Mouse (Mus musculus) erythroblast, embryonic 14.5 days (primary cell): Measurements from ENCODE around the gene Csf2. TPM values are rescaled to one million over a fixed set of nuclear protein-coding genes. Genes with fewer than 3 reads are reported as not detected.

Source experiments
- H3K27me3 ChIP-seq: 2 replicates; pipeline ENCODE4 v1.6.1; 2012; ENCODE audit warnings: inconsistent platforms; ENCODE audit not compliant: control insufficient read depth
- H3K36me3 ChIP-seq: 2 replicates; pipeline ENCODE4 v1.6.1; 2012; ENCODE audit warnings: mild to moderate bottlenecking, inconsistent platforms; ENCODE audit not compliant: control insufficient read depth
- H3K4me1 ChIP-seq: 2 replicates; pipeline ENCODE4 v1.6.1; 2012; ENCODE audit warnings: inconsistent platforms; ENCODE audit not compliant: control insufficient read depth
- H3K4me3 ChIP-seq: replicated peaks from 2 replicates; pipeline ENCODE3; 2012; ENCODE audit warnings: moderate library complexity, mild to moderate bottlenecking, inconsistent platforms
- H3K9me3 ChIP-seq: 2 replicates; pipeline ENCODE4 v1.6.1; 2012; ENCODE audit warnings: low read length, inconsistent platforms, mixed read lengths; ENCODE audit not compliant: control insufficient read depth
- GATA1 ChIP-seq: IDR thresholded peaks from 2 replicates; pipeline ENCODE4 v1.6.1; 2012; ENCODE audit warnings: low read length, inconsistent platforms, mixed read lengths
- TAL1 ChIP-seq: IDR thresholded peaks from 3 replicates; pipeline ENCODE4 v1.6.1; 2012; ENCODE audit warnings: low read length, inconsistent platforms, mixed read lengths
- polyA plus RNA-seq: library from polyadenylated mRNA; stranded (reverse); fragments of >175 nt; gene quantifications from 2 replicates; pipeline ENCODE4 v1.2.3, GENCODE M21; 2012

The Csf2 gene
- polyA plus RNA-seq, 1 experiment: not detected

DNA sequence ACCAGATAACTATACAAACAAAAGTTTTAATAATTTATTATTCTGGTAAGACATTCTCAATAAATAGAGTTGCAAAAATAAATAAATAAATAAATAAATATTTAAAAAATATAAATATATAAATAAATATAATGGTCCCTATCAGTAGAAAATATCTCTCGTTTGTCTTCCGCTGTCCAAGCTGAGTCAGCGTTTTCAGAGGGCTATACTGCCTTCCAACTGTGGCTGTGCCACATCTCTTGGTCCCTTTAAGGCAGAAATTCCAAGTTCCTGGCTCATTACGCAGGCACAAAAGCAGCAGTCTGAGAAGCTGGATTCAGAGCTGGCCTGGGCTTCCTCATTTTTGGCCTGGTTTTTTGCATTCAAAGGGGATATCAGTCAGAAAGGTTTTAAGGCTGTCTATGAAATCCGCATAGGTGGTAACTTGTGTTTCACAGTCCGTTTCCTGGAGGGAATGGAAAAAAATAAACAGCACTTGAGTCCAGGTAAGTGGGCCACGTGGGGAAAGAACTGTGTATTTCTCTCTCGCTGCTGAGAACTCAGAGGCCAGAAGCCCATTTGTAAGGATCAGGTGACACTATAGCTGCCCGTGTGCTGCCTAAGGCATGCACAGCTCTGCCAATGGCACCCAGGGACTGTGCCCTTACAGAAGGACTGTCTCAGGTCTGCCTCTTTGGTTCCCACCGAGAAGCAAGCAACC lies 2.1 kb downstream of the Csf2 start:
- Histone ChIP-seq H3K27me3 (no peaks in the 10 kb centered on the region), H3K9me3 (no peaks in the 10 kb centered on the region)
- TF ChIP-seq TAL1 (no peak), GATA1 (no peak)

DNA sequence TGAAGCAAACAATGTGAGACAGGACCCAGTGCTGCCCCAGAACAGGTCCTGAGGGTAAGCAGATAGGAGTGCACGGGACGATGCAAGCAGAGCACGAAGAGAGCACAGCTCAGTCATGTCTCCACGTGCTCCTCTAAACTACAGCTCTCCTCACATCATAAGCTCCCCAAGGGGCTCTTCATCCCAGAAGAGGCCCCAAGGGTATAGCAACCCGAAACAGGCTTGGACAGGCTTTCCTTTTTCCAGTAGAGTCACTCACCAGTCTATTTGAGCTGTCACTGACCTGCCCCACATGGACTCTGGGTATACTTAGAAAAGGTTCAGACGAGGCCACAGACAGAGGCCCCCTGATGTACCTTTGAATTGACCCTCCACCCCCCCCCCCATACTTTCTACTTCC lies 5.0 kb downstream of the Csf2 start:
- Histone ChIP-seq H3K4me3 (no peak overlapping the region), H3K27me3 (no peaks in the 10 kb centered on the region), H3K9me3 (no peaks in the 10 kb centered on the region), H3K4me1 (peaks cover 8% of the 10 kb centered on the region), H3K36me3 (no peaks in the 10 kb centered on the region)
- no peak for TF ChIP-seq GATA1
- TF ChIP-seq TAL1: no peak

More for the DNA sequence above, 2.1 kb downstream of the Csf2 start:
- Histone ChIP-seq H3K36me3 (no peaks in the 10 kb centered on the region), H3K4me1 (peaks cover 8% of the 10 kb centered on the region), H3K4me3 (no peak overlapping the region)

DNA sequence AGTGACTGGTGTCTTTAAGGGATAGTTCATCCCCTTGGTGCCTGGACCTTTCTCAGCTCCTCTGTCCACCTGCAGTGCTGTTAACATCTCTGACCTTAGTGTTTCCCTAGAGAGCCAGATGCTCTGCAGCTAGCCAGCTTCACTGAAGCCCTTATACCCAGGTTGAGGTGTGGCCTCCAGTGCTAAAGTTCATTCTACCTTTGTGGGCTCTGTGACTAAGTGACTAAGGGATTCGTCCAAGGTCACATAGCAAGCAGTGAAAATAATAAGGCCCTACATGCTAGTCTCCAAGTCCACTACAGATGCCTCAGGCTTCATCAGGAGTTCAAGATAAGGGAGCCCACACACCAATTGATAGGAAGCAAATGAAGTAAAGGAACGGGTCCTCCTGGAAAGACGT lies 7.0 kb downstream of the Csf2 start:
- no peaks in the 10 kb centered on the region for H3K27me3 ChIP-seq
- no peak for TF ChIP-seq TAL1
- no peak for TF ChIP-seq GATA1
- no peak overlapping the region for H3K4me3 ChIP-seq
- no peaks in the 10 kb centered on the region for H3K36me3 ChIP-seq
- no peaks in the 10 kb centered on the region for H3K9me3 ChIP-seq
- H3K4me1 ChIP-seq: no peaks in the 10 kb centered on the region

GRCm38 (mm10) chr11:54236939-54237338 lies 12.5 kb downstream of the Csf2 start:
- no peaks in the 10 kb centered on the region for H3K27me3 ChIP-seq
- H3K4me3 ChIP-seq: no peak overlapping the region
- no peaks in the 10 kb centered on the region for H3K9me3 ChIP-seq
- H3K4me1 ChIP-seq: no peaks in the 10 kb centered on the region
- TF ChIP-seq TAL1 (no peak), GATA1 (no peak)
- H3K36me3 ChIP-seq: no peaks in the 10 kb centered on the region

DNA sequence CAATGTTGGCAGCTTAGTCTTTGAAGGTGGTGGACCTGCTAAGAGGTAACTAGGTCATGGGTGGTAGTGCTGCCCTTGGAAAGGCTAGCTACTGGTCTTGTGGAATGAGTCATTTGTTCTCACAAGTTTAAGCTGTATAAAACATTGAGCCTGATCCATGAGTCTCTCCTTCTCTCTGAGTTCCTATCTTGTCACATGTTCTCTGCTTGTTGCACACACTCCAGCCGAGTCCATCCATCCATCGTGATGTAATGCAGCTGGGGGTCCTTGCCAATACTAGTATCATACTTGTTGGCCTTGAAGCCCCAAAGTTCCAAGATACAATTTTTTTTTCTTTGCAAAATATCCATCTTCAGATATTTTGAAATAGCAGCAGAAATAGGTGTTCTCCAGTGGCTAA lies 22.0 kb downstream of the Csf2 start:
- Histone ChIP-seq H3K4me3 (no peak overlapping the region), H3K9me3 (no peaks in the 10 kb centered on the region), H3K36me3 (no peaks in the 10 kb centered on the region), H3K4me1 (no peaks in the 10 kb centered on the region), H3K27me3 (no peaks in the 10 kb centered on the region)
- TF ChIP-seq GATA1 (no peak), TAL1 (no peak)

- no peaks in the 10 kb centered on the region for H3K27me3 ChIP-seq
- TF ChIP-seq GATA1 (no peak), TAL1 (no peak)
- no peak overlapping the region for H3K4me3 ChIP-seq
- no peaks in the 10 kb centered on the region for H3K4me1 ChIP-seq
- no peaks in the 10 kb centered on the region for H3K9me3 ChIP-seq
- H3K36me3 ChIP-seq: no peaks in the 10 kb centered on the region
These were observed 24.9 kb downstream of the Csf2 start for GRCm38 (mm10) chr11:54224475-54224986.

GRCm38 (mm10) chr11:54223637-54224474 lies 25.6 kb downstream of the Csf2 start:
- TF ChIP-seq TAL1 (no peak), GATA1 (no peak)
- H3K9me3 ChIP-seq: no peaks in the 10 kb centered on the region
- no peaks in the 10 kb centered on the region for H3K27me3 ChIP-seq
- no peaks in the 10 kb centered on the region for H3K4me1 ChIP-seq
- no peak overlapping the region for H3K4me3 ChIP-seq
- no peaks in the 10 kb centered on the region for H3K36me3 ChIP-seq

GRCm38 (mm10) chr11:54219903-54220740 lies 29.3 kb downstream of the Csf2 start:
- Histone ChIP-seq H3K36me3 (no peaks in the 10 kb centered on the region), H3K4me1 (no peaks in the 10 kb centered on the region), H3K9me3 (no peaks in the 10 kb centered on the region), H3K4me3 (no peak overlapping the region), H3K27me3 (no peaks in the 10 kb centered on the region)
- no peak for TF ChIP-seq TAL1
- no peak for TF ChIP-seq GATA1

GRCm38 (mm10) chr11:54219191-54219590 lies 30.3 kb downstream of the Csf2 start:
- Histone ChIP-seq H3K4me3 (no peak overlapping the region), H3K36me3 (no peaks in the 10 kb centered on the region), H3K27me3 (no peaks in the 10 kb centered on the region; the same call in 1 of the 2 replicates), H3K4me1 (no peaks in the 10 kb centered on the region), H3K9me3 (no peaks in the 10 kb centered on the region)
- no peak for TF ChIP-seq TAL1
- TF ChIP-seq GATA1: no peak
